ENCODE assay signal across 9 mouse cellular contexts in the genomic region with DNA sequence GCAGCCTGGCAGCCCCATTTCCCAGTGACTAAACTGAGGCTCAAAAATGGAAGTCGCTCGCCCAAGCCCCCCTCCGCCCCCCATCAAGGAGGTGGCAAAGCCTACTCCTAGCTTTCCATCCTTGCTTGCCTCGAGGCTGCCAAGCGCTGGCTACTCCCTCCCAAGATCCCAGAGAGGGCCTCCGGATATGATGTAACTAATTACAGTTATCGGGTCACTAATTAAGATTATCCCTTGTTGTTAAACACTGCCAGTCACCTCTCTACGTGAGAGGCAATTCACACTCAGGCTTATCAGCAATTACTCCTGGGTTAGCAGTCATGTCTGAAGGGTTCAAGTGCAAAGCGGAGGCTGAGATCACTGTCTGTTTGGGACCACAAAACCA. TPM values are rescaled to one million over a fixed set of nuclear protein-coding genes. Genes with fewer than 3 reads are reported as not detected.
A peak's percentile ranks its signal among the peaks of the same experiment; 100 is the strongest.
DNase-seq lines count a peak whose midpoint lies in the region; ATAC-seq and TF ChIP-seq lines count a peak whose summit lies in the region.
"Had no signal": no experiment of that assay in that cellular context is flagged by ENCODE, and none has a peak within 500 bp of the region (broad histone marks: within the 10 kb centered on the region; RNA-seq: fewer than 3 reads in every experiment).

No protein-coding gene starts in this region.

- 20% methylated on average over 9 of the region's 9 CpGs for WGBS in cerebellum, adult 2 months
- 36% methylated on average over 9 of the region's 9 CpGs for WGBS in hindbrain, embryonic 10.5 days
- WGBS in midbrain, embryonic 11.5 days, result 27% methylated on average over 9 of the region's 9 CpGs

- no peak for TF ChIP-seq POLR2A in cerebellum, adult 2 months (IDR thresholded peaks at IDR 0.05; ENCODE audit: borderline replicate concordance, insufficient read depth, low read length)

- peaks cover 30% of the 10 kb centered on the region for H3K4me1 ChIP-seq in cerebellum, adult 2 months (ENCODE audit: control insufficient read depth, insufficient read depth, low read length)
- peaks cover 51% of the 10 kb centered on the region for H3K4me1 ChIP-seq in hindbrain, embryonic 10.5 days (replicated peaks)
- H3K4me1 ChIP-seq in midbrain, embryonic 11.5 days (ENCODE audit: control insufficient read depth, insufficient read depth, low read length), result peaks cover 21% of the 10 kb centered on the region

- in situ Hi-C loops in Patski (cut with MboI; ENCODE audit: low pct_unique_long_range_greater_than_20kb), result loop anchor here (25.0 kb wide), 2 partner anchors 1062 to 1512 kb away; a partner anchor contains a TSS

- TF ChIP-seq CTCF in cerebellum, adult 2 months (IDR thresholded peaks at IDR 0.05; ENCODE audit: borderline replicate concordance, insufficient read depth, low read depth, low read length), result no peak
- TF ChIP-seq CTCF in Patski (IDR thresholded peaks at IDR 0.05), result no peak

- H3K9ac ChIP-seq in midbrain, embryonic 11.5 days (ENCODE audit: low read length), result peak overlapping the region; percentile 99

- peaks cover 26% of the 10 kb centered on the region for H3K36me3 ChIP-seq in hindbrain, embryonic 10.5 days
- no peaks in the 10 kb centered on the region for H3K36me3 ChIP-seq in midbrain, embryonic 11.5 days (ENCODE audit: control insufficient read depth, insufficient read depth, low read length)

- POLR2A ChIA-PET in Patski (lab: Charles Lee), result interaction anchor here (1.7 kb wide), 1 partner anchor 12 kb away, joined by 4 read pairs; no protein-coding TSS in a partner anchor

- no peak for DNase-seq in cerebellum, adult 2 months
- DNase-seq in cerebellum, postnatal 36 days, result no peak
- peak; percentile 91 for DNase-seq in Patski (ENCODE audit: low read depth, low spot score)
- no peak for DNase-seq in hindbrain, embryonic 10.5 days (ENCODE audit: low spot score)
- DNase-seq in midbrain, embryonic 11.5 days (ENCODE audit: low spot score, missing footprints), result no peak
- no peak for DNase-seq in layer of hippocampus, adult 11-12 months (ENCODE audit: low spot score)
- DNase-seq in thymus, postnatal 25 days, result no peak
- no peak for DNase-seq in spleen, postnatal 14 days (ENCODE audit: low spot score in 2 of 2)
- DNase-seq: thymus, adult 18-20 months had no signal

- CTCF ChIA-PET in Patski (lab: Charles Lee), result interaction anchor here (1.2 kb wide), 1 partner anchor 19 kb away, joined by 3 read pairs; no protein-coding TSS in a partner anchor

- H3K4me2 ChIP-seq in midbrain, embryonic 11.5 days, result peak overlapping the region; percentile 52

- peak overlapping the region; percentile 95 for H3K27ac ChIP-seq in cerebellum, adult 2 months (ENCODE audit: insufficient read depth, low read length)
- peak overlapping the region; percentile 99 for H3K27ac ChIP-seq in hindbrain, embryonic 10.5 days
- peak overlapping the region; percentile 92 for H3K27ac ChIP-seq in midbrain, embryonic 11.5 days (ENCODE audit: low read depth, low read length)

- H3K9me3 ChIP-seq in hindbrain, embryonic 10.5 days, result no peaks in the 10 kb centered on the region
- H3K9me3 ChIP-seq in midbrain, embryonic 11.5 days (ENCODE audit: control insufficient read depth, low read length), result no peaks in the 10 kb centered on the region

- H3K4me3 ChIP-seq in cerebellum, adult 2 months (replicated peaks; ENCODE audit: insufficient read depth, low read depth, low read length), result peak overlapping the region; percentile 92
- peak overlapping the region; percentile 84 for H3K4me3 ChIP-seq in hindbrain, embryonic 10.5 days
- H3K4me3 ChIP-seq in midbrain, embryonic 11.5 days (ENCODE audit: low read depth, low read length), result peak overlapping the region; percentile 85; the same call in 1 of the 2 replicates

- no peaks in the 10 kb centered on the region for H3K27me3 ChIP-seq in cerebellum, adult 2 months (ENCODE audit: control insufficient read depth, insufficient read depth, low read length)
- H3K27me3 ChIP-seq in Patski, result no peaks in the 10 kb centered on the region
- H3K27me3 ChIP-seq in hindbrain, embryonic 10.5 days (ENCODE audit: insufficient read depth, poor library complexity, severe bottlenecking), result peaks cover 2% of the 10 kb centered on the region; the same call in 1 of the 2 replicates
- no peaks in the 10 kb centered on the region for H3K27me3 ChIP-seq in midbrain, embryonic 11.5 days (ENCODE audit: control insufficient read depth, insufficient read depth, low read length)

- ATAC-seq in Patski, result peak; percentile 68
- ATAC-seq in midbrain, embryonic 11.5 days (ENCODE audit: low FRiP score), result peak; percentile 2; the same call in 1 of the 2 replicates

RNA-seq across cellular contexts. Expression of a gene that starts 16.6 kb away (rescaled TPM):
- 52.7 and 55.5 TPM in 2 replicates for polyA plus RNA-seq in cerebellum, adult 2 months (2012; rRNA removed)
- polyA plus RNA-seq in Patski (2021), result 34.1 TPM
- polyA plus RNA-seq in hindbrain, embryonic 10.5 days (2016; fragmentation: Nextera tagmentation; extraction: Ambion mirVana), result 23.7 and 32.3 TPM in 2 replicates
- 17.6 and 18.5 TPM in 2 replicates for polyA plus RNA-seq in midbrain, embryonic 11.5 days (2014; fragmentation: Nextera tagmentation; extraction: Ambion mirVana)

RNA-seq across cellular contexts. Expression of a gene that starts 51.1 kb away (rescaled TPM):
- polyA plus RNA-seq in cerebellum, adult 2 months (2012; rRNA removed), result 40.0 and 40.6 TPM in 2 replicates
- polyA plus RNA-seq in Patski (2021), result 84.8 TPM
- 33.9 and 37.5 TPM in 2 replicates for polyA plus RNA-seq in hindbrain, embryonic 10.5 days (2016; fragmentation: Nextera tagmentation; extraction: Ambion mirVana)
- polyA plus RNA-seq in midbrain, embryonic 11.5 days (2014; fragmentation: Nextera tagmentation; extraction: Ambion mirVana), result 54.1 and 70.1 TPM in 2 replicates
